ENCODE assay signal across 8 mouse cellular contexts in the genomic region with DNA sequence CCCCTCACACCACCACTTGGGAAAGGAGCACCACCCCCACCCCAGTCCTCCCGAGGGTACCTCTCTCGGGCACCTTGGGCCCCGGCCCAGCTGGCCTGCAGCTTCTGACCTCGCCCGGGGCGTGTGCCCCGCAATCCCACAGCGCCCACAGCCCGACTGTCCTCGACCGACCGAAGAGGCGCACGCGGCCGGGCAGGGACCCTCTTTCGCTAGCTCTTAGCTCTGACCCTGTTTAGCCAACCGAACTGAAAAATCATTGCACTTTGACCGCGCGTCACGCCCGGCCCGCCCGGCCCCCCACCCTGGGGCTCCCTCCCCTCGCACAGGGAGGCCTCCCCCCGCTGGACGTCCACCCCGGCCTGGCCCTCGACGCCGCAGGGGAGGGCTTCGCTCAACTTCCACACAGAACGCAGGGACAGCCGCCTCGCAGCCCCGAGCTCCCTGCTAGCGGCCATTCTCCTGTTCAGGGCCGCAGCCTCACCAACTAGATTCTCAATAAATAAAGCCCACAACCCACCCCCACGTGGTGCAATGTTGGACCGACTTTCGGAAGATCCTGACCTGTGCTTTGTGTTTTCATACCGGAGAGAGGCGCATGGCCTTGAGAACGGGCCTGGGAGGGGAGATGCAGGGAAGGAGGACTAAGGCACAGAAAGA. TPM values are rescaled to one million over a fixed set of nuclear protein-coding genes. Genes with fewer than 3 reads are reported as not detected.
A peak's percentile ranks its signal among the peaks of the same experiment; 100 is the strongest.
DNase-seq lines count a peak whose midpoint lies in the region; ATAC-seq lines count a peak whose summit lies in the region.

No protein-coding gene starts in this region.

- no peak for ATAC-seq in forebrain, embryonic 16.5 days
- no peak for ATAC-seq in midbrain, embryonic 11.5 days (ENCODE audit: low FRiP score)
- no peak for ATAC-seq in activated CD4-positive, CD25-positive, alpha-beta regulatory T cell, adult 4 months

- no peaks in the 10 kb centered on the region for H3K36me3 ChIP-seq in forebrain, embryonic 16.5 days (ENCODE audit: control insufficient read depth, insufficient read depth)
- H3K36me3 ChIP-seq in limb, embryonic 10.5 days: no peaks in the 10 kb centered on the region
- H3K36me3 ChIP-seq in midbrain, embryonic 11.5 days (ENCODE audit: control insufficient read depth, insufficient read depth, low read length): no peaks in the 10 kb centered on the region

- peak overlapping the region; percentile 51 for H3K4me2 ChIP-seq in forebrain, embryonic 16.5 days (ENCODE audit: low read length)
- H3K4me2 ChIP-seq in midbrain, embryonic 11.5 days: peak overlapping the region; percentile 26

- WGBS in forebrain, embryonic 16.5 days: 6% methylated on average over 42 of the region's 45 CpGs
- WGBS in limb, embryonic 10.5 days: under 1% methylated on average over 43 of the region's 45 CpGs
- 1% methylated on average over 45 of the region's 45 CpGs for WGBS in midbrain, embryonic 11.5 days

- H3K4me1 ChIP-seq in forebrain, embryonic 16.5 days (replicated peaks; ENCODE audit: control insufficient read depth, insufficient read depth, low read length): peaks cover 70% of the 10 kb centered on the region
- H3K4me1 ChIP-seq in limb, embryonic 10.5 days: peaks cover 76% of the 10 kb centered on the region
- peaks cover 48% of the 10 kb centered on the region for H3K4me1 ChIP-seq in midbrain, embryonic 11.5 days (ENCODE audit: control insufficient read depth, insufficient read depth, low read length)

- H3K9me3 ChIP-seq in forebrain, embryonic 16.5 days (ENCODE audit: control insufficient read depth, low read length): no peaks in the 10 kb centered on the region
- H3K9me3 ChIP-seq in limb, embryonic 10.5 days (replicated peaks): no peaks in the 10 kb centered on the region
- H3K9me3 ChIP-seq in midbrain, embryonic 11.5 days (ENCODE audit: control insufficient read depth, low read length): no peaks in the 10 kb centered on the region

- peak overlapping the region; percentile 72 for H3K9ac ChIP-seq in forebrain, embryonic 16.5 days (replicated peaks; ENCODE audit: low read depth, low read length)
- peak overlapping the region; percentile 49 for H3K9ac ChIP-seq in midbrain, embryonic 11.5 days (ENCODE audit: low read length)

- peak overlapping the region; percentile 87 for H3K27ac ChIP-seq in forebrain, embryonic 16.5 days (ENCODE audit: low read length)
- H3K27ac ChIP-seq in limb, embryonic 10.5 days: peak overlapping the region; percentile 76
- no peak overlapping the region; the same call in 1 of the 2 replicates for H3K27ac ChIP-seq in midbrain, embryonic 11.5 days (ENCODE audit: low read depth, low read length)

- peak overlapping the region; percentile 32 for H3K4me3 ChIP-seq in forebrain, embryonic 16.5 days (replicated peaks; ENCODE audit: low read length)
- H3K4me3 ChIP-seq in limb, embryonic 10.5 days: peak overlapping the region; percentile 37
- H3K4me3 ChIP-seq in midbrain, embryonic 11.5 days (ENCODE audit: low read depth, low read length): peak overlapping the region; percentile 14

- H3K27me3 ChIP-seq in forebrain, embryonic 16.5 days (replicated peaks; ENCODE audit: control insufficient read depth, insufficient read depth, low read length): peaks cover 26% of the 10 kb centered on the region
- H3K27me3 ChIP-seq in limb, embryonic 10.5 days (ENCODE audit: low read depth, poor library complexity, severe bottlenecking): peaks cover 97% of the 10 kb centered on the region
- peaks cover 89% of the 10 kb centered on the region for H3K27me3 ChIP-seq in midbrain, embryonic 11.5 days (ENCODE audit: control insufficient read depth, insufficient read depth, low read length)

- DNase-seq in adrenal gland, adult 2 months: peak; percentile 58
- no peak for DNase-seq in adrenal gland, adult 8-10 months
- DNase-seq in B cell, adult 2 months: peak; percentile 37
- peak; percentile 71 for DNase-seq in limb, embryonic 10.5 days (ENCODE audit: low spot score)
- DNase-seq in midbrain, embryonic 11.5 days (ENCODE audit: low spot score, missing footprints): peak; percentile 94
- DNase-seq in right cerebral cortex, adult 2 months (ENCODE audit: low spot score in 2 of 2): no peak

RNA-seq across cellular contexts. Expression of a gene that starts 5.5 kb away (rescaled TPM):
- total RNA-seq in adrenal gland, adult 2 months (2021): 1 to 10 TPM; 2.7 to 4.4 TPM
- polyA plus RNA-seq in adrenal gland, adult 2 months (2012; rRNA removed): 8.2 and 10.9 TPM in 2 replicates
- 1 to 10 TPM; 3.1 to 5.6 (median 4.2) TPM for total RNA-seq in adrenal gland, adult 8-10 months (2022)
- polyA plus RNA-seq in forebrain, embryonic 16.5 days (2015; fragmentation: Nextera tagmentation; extraction: Ambion mirVana): 2.6 and 2.9 TPM in 2 replicates
- polyA plus RNA-seq in limb, embryonic 10.5 days (2016; fragmentation: Nextera tagmentation; extraction: Ambion mirVana): 4.6 and 4.7 TPM in 2 replicates
- 5.1 and 6.5 TPM in 2 replicates for polyA plus RNA-seq in midbrain, embryonic 11.5 days (2014; fragmentation: Nextera tagmentation; extraction: Ambion mirVana)
- polyA plus RNA-seq in activated CD4-positive, CD25-positive, alpha-beta regulatory T cell, adult 4 months (2017; shearing (Covaris generic)): 1 to 10 TPM in 1 of 2 experiments, under 1 TPM in 1; 0.85 to 1.2 TPM

RNA-seq across cellular contexts. Expression of a gene that starts 16.1 kb away (rescaled TPM):
- total RNA-seq in adrenal gland, adult 2 months (2021): under 1 TPM in 1 of 2 experiments, not detected in 1; 0.59 TPM
- polyA plus RNA-seq in adrenal gland, adult 2 months (2012; rRNA removed): 0.26 and 0.76 TPM in 2 replicates
- under 1 TPM in 2 of 4 experiments, not detected in 2; 0.52 to 0.73 TPM for total RNA-seq in adrenal gland, adult 8-10 months (2022)
- polyA plus RNA-seq in forebrain, embryonic 16.5 days (2015; fragmentation: Nextera tagmentation; extraction: Ambion mirVana): 2.0 and 2.2 TPM in 2 replicates
- polyA plus RNA-seq in limb, embryonic 10.5 days (2016; fragmentation: Nextera tagmentation; extraction: Ambion mirVana): 3.7 and 8.1 TPM in 2 replicates
- 1.6 and 1.9 TPM in 2 replicates for polyA plus RNA-seq in midbrain, embryonic 11.5 days (2014; fragmentation: Nextera tagmentation; extraction: Ambion mirVana)
- 10 to 100 TPM; 20.2 to 37.5 TPM for polyA plus RNA-seq in activated CD4-positive, CD25-positive, alpha-beta regulatory T cell, adult 4 months (2017; shearing (Covaris generic))

RNA-seq across cellular contexts. Expression of a gene that starts 19.1 kb away (rescaled TPM):
- 10 to 100 TPM; 78.4 to 80.7 TPM for total RNA-seq in adrenal gland, adult 2 months (2021)
- 98.7 and 120 TPM in 2 replicates for polyA plus RNA-seq in adrenal gland, adult 2 months (2012; rRNA removed)
- total RNA-seq in adrenal gland, adult 8-10 months (2022): 10 to 100 TPM; 81.0 to 86.9 (median 83.7) TPM
- 15.5 and 15.7 TPM in 2 replicates for polyA plus RNA-seq in forebrain, embryonic 16.5 days (2015; fragmentation: Nextera tagmentation; extraction: Ambion mirVana)
- 31.7 and 32.0 TPM in 2 replicates for polyA plus RNA-seq in limb, embryonic 10.5 days (2016; fragmentation: Nextera tagmentation; extraction: Ambion mirVana)
- polyA plus RNA-seq in midbrain, embryonic 11.5 days (2014; fragmentation: Nextera tagmentation; extraction: Ambion mirVana): 18.6 and 21.4 TPM in 2 replicates
- polyA plus RNA-seq in activated CD4-positive, CD25-positive, alpha-beta regulatory T cell, adult 4 months (2017; shearing (Covaris generic)): 10 to 100 TPM in 1 of 2 experiments, 1 to 10 TPM in 1; 9.4 to 12.5 TPM

RNA-seq across cellular contexts. Expression of a gene that starts 20.6 kb away (rescaled TPM):
- 10 to 100 TPM; 57.0 to 68.5 TPM for total RNA-seq in adrenal gland, adult 2 months (2021)
- 150 and 160 TPM in 2 replicates for polyA plus RNA-seq in adrenal gland, adult 2 months (2012; rRNA removed)
- total RNA-seq in adrenal gland, adult 8-10 months (2022): 100 to 1,000 TPM in 2 of 4 experiments, 10 to 100 TPM in 2; 75.4 to 109 (median 88.5) TPM
- 63.4 and 73.3 TPM in 2 replicates for polyA plus RNA-seq in forebrain, embryonic 16.5 days (2015; fragmentation: Nextera tagmentation; extraction: Ambion mirVana)
- polyA plus RNA-seq in limb, embryonic 10.5 days (2016; fragmentation: Nextera tagmentation; extraction: Ambion mirVana): 71.7 and 79.3 TPM in 2 replicates
- 39.9 and 45.6 TPM in 2 replicates for polyA plus RNA-seq in midbrain, embryonic 11.5 days (2014; fragmentation: Nextera tagmentation; extraction: Ambion mirVana)
- 10 to 100 TPM; 32.6 to 49.8 TPM for polyA plus RNA-seq in activated CD4-positive, CD25-positive, alpha-beta regulatory T cell, adult 4 months (2017; shearing (Covaris generic))

RNA-seq across cellular contexts. Expression of a gene that starts 44.1 kb away (rescaled TPM):
- total RNA-seq in adrenal gland, adult 2 months (2021): 10 to 100 TPM; 24.9 to 34.8 TPM
- polyA plus RNA-seq in adrenal gland, adult 2 months (2012; rRNA removed): 13.7 and 27.0 TPM in 2 replicates
- 10 to 100 TPM; 18.3 to 48.9 (median 22.3) TPM for total RNA-seq in adrenal gland, adult 8-10 months (2022)
- 22.5 and 25.5 TPM in 2 replicates for polyA plus RNA-seq in forebrain, embryonic 16.5 days (2015; fragmentation: Nextera tagmentation; extraction: Ambion mirVana)
- polyA plus RNA-seq in limb, embryonic 10.5 days (2016; fragmentation: Nextera tagmentation; extraction: Ambion mirVana): 199 and 229 TPM in 2 replicates
- polyA plus RNA-seq in midbrain, embryonic 11.5 days (2014; fragmentation: Nextera tagmentation; extraction: Ambion mirVana): 49.9 and 52.9 TPM in 2 replicates
- 10 to 100 TPM; 54.7 to 56.1 TPM for polyA plus RNA-seq in activated CD4-positive, CD25-positive, alpha-beta regulatory T cell, adult 4 months (2017; shearing (Covaris generic))

Comparison
In these comparisons a context has a peak if more than half of its experiments do, and no peak if none do; other contexts are left out.
1. DNase-seq: peak in adrenal gland, adult 2 months (single experiment), B cell, adult 2 months (2 of 2), limb, embryonic 10.5 days (single experiment) and midbrain, embryonic 11.5 days (single experiment); none in adrenal gland, adult 8-10 months (single experiment) and right cerebral cortex, adult 2 months (0 of 2).
2. Peak in every context shown above with its lines, with median percentiles within 50 percentile points of each other: H3K4me3 ChIP-seq.